Mouse (Mus musculus): Measurements from ENCODE around the gene Rmnd5b. TPM values are rescaled to one million over a fixed set of nuclear protein-coding genes. Genes with fewer than 3 reads are reported as not detected.

Gene Rmnd5b
- polyA plus RNA-seq (2012; rRNA removed): 123 and 125 TPM in 2 replicates

- TF ChIP-seq CTCF (IDR thresholded peaks at IDR 0.05; ENCODE audit: borderline replicate concordance, control insufficient read depth, extremely low read depth, insufficient read depth, low read length, poor library complexity): peak; percentile 61; the same call in 1 of the 2 replicates
- peak; percentile 67; the same call in 1 of the 2 replicates for TF ChIP-seq POLR2A (IDR thresholded peaks at IDR 0.05; ENCODE audit: control insufficient read depth, extremely low read depth, insufficient read depth, low read length, poor library complexity)
- Histone ChIP-seq H3K36me3 (ENCODE audit: control insufficient read depth, insufficient read depth, low read length) (no peaks in the 10 kb centered on the region), H3K4me1 (replicated peaks; ENCODE audit: control insufficient read depth, insufficient read depth, low read length) (peaks cover 38% of the 10 kb centered on the region), H3K27ac (ENCODE audit: control insufficient read depth, insufficient read depth, low read length) (peak within 1 kb of the TSS; percentile 93), H3K4me3 (ENCODE audit: control insufficient read depth, insufficient read depth, low read length) (peak within 1 kb of the TSS; percentile 71), H3K27me3 (ENCODE audit: control insufficient read depth, insufficient read depth, low read length) (no peaks in the 10 kb centered on the region)
- peak; percentile 85 for DNase-seq
- WGBS: under 1% methylated on average over 61 of the region's 61 CpGs
Measured at GRCm38 (mm10) chr11:51635525-51636322, at the start of gene Rmnd5b. Gene Rmnd5b, minus strand, starts transcription at chr11:51635896.

GRCm38 (mm10) chr11:51681976-51682374 lies 46.3 kb upstream of the Rmnd5b start:
- 51% methylated on average over 8 of the region's 8 CpGs for WGBS
- 0 out of 2 replicates have a peak, but pooled peaks cover 3% of the 10 kb centered on the region for H3K4me1 ChIP-seq (replicated peaks; ENCODE audit: control insufficient read depth, insufficient read depth, low read length)
- H3K36me3 ChIP-seq (ENCODE audit: control insufficient read depth, insufficient read depth, low read length): no peaks in the 10 kb centered on the region
- no peaks in the 10 kb centered on the region for H3K27me3 ChIP-seq (ENCODE audit: control insufficient read depth, insufficient read depth, low read length)
- no peak for DNase-seq
- no peak overlapping the region for H3K4me3 ChIP-seq (ENCODE audit: control insufficient read depth, insufficient read depth, low read length)
- H3K27ac ChIP-seq (ENCODE audit: control insufficient read depth, insufficient read depth, low read length): no peak overlapping the region
- TF ChIP-seq CTCF (IDR thresholded peaks at IDR 0.05; ENCODE audit: borderline replicate concordance, control insufficient read depth, extremely low read depth, insufficient read depth, low read length, poor library complexity) (no peak), POLR2A (IDR thresholded peaks at IDR 0.05; ENCODE audit: control insufficient read depth, extremely low read depth, insufficient read depth, low read length, poor library complexity) (no peak)

- 27% methylated on average over 13 of the region's 13 CpGs for whole genome bisulfite sequencing
- no peak overlapping the region for H3K4me3 ChIP-seq (ENCODE audit: control insufficient read depth, insufficient read depth, low read length)
- H3K27me3 ChIP-seq (ENCODE audit: control insufficient read depth, insufficient read depth, low read length): no peaks in the 10 kb centered on the region
- no peaks in the 10 kb centered on the region for H3K36me3 ChIP-seq (ENCODE audit: control insufficient read depth, insufficient read depth, low read length)
- 0 out of 2 replicates have a peak, but pooled peaks cover 3% of the 10 kb centered on the region for H3K4me1 ChIP-seq (replicated peaks; ENCODE audit: control insufficient read depth, insufficient read depth, low read length)
- peak; percentile 88 for DNase-seq
- TF ChIP-seq POLR2A (IDR thresholded peaks at IDR 0.05; ENCODE audit: control insufficient read depth, extremely low read depth, insufficient read depth, low read length, poor library complexity) (no peak), CTCF (IDR thresholded peaks at IDR 0.05; ENCODE audit: borderline replicate concordance, control insufficient read depth, extremely low read depth, insufficient read depth, low read length, poor library complexity) (no peak; the same call in 1 of the 2 replicates)
- no peak overlapping the region for H3K27ac ChIP-seq (ENCODE audit: control insufficient read depth, insufficient read depth, low read length)
Measured at GRCm38 (mm10) chr11:51681324-51681975, 45.8 kb upstream of the Rmnd5b start.

- no peak for DNase-seq
- H3K27me3 ChIP-seq (ENCODE audit: control insufficient read depth, insufficient read depth, low read length): no peaks in the 10 kb centered on the region
- 87% methylated on average over 3 of the region's 3 CpGs for WGBS
- H3K4me3 ChIP-seq (ENCODE audit: control insufficient read depth, insufficient read depth, low read length): no peak overlapping the region
- no peaks in the 10 kb centered on the region for H3K36me3 ChIP-seq (ENCODE audit: control insufficient read depth, insufficient read depth, low read length)
- TF ChIP-seq CTCF (IDR thresholded peaks at IDR 0.05; ENCODE audit: borderline replicate concordance, control insufficient read depth, extremely low read depth, insufficient read depth, low read length, poor library complexity) (no peak), POLR2A (IDR thresholded peaks at IDR 0.05; ENCODE audit: control insufficient read depth, extremely low read depth, insufficient read depth, low read length, poor library complexity) (no peak)
- H3K4me1 ChIP-seq (replicated peaks; ENCODE audit: control insufficient read depth, insufficient read depth, low read length): 0 out of 2 replicates have a peak, but pooled peaks cover 3% of the 10 kb centered on the region
- no peak overlapping the region for H3K27ac ChIP-seq (ENCODE audit: control insufficient read depth, insufficient read depth, low read length)
Measured at GRCm38 (mm10) chr11:51679466-51679865, 43.8 kb upstream of the Rmnd5b start.

DNA sequence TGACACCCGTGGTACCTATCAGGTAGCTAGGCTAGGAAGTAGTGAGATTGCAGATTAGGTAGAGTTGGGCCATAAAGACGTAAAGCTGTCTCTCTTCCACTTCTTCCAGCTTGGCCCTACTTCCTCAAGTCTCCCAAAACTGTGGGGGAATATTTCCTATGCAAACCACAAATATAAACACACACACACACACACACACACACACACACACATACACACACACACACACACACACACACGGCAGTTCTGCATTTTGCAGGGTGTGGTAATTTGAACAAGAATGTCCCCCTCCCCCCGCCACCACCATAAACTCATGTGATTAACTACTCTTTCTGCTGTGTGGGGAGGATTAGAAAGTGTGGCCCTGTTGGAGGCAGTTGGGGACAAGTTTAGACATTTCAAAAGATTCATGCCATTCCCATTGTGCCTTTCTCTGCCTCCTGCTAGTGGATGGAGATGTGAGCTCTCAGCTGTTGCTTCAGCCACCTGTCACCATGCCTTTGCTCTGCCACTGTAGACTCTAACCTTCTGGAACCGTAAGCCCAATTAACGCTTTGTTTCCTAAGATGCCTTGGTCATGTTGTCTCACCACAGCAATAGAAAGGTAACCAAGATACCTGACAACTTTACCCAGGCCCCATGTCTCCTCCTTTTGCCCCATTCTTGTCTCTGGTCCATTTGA lies 42.2 kb upstream of the Rmnd5b start:
- Histone ChIP-seq H3K27ac (ENCODE audit: control insufficient read depth, insufficient read depth, low read length) (no peak overlapping the region), H3K27me3 (ENCODE audit: control insufficient read depth, insufficient read depth, low read length) (no peaks in the 10 kb centered on the region), H3K4me3 (ENCODE audit: control insufficient read depth, insufficient read depth, low read length) (no peak overlapping the region), H3K36me3 (ENCODE audit: control insufficient read depth, insufficient read depth, low read length) (no peaks in the 10 kb centered on the region), H3K4me1 (replicated peaks; ENCODE audit: control insufficient read depth, insufficient read depth, low read length) (0 out of 2 replicates have a peak, but pooled peaks cover 3% of the 10 kb centered on the region)
- WGBS: 64% methylated on average over 6 of the region's 6 CpGs
- DNase-seq: no peak
- no peak for TF ChIP-seq CTCF (IDR thresholded peaks at IDR 0.05; ENCODE audit: borderline replicate concordance, control insufficient read depth, extremely low read depth, insufficient read depth, low read length, poor library complexity)
- no peak for TF ChIP-seq POLR2A (IDR thresholded peaks at IDR 0.05; ENCODE audit: control insufficient read depth, extremely low read depth, insufficient read depth, low read length, poor library complexity)

DNA sequence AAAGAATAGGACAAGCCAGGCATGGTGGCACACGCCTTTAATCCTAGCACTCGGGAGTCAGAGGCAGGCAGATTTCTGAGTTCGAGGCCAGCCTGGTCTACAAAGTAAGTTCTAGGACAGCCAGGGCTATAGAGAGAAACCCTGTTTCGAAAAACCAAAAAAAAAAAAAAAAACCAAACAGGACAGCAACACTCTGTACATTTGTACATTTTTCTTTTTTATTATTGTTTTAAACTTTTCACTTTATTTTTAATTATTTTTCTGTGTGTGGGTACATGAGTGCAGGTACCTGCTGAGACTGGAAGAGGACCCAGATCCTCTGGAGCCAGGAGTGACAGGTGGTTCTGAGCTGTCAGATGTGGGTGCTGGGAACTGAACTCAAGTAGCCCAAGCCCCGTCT lies 39.7 kb upstream of the Rmnd5b start:
- no peaks in the 10 kb centered on the region for H3K36me3 ChIP-seq (ENCODE audit: control insufficient read depth, insufficient read depth, low read length)
- no peak for DNase-seq
- no peaks in the 10 kb centered on the region for H3K4me1 ChIP-seq (replicated peaks; ENCODE audit: control insufficient read depth, insufficient read depth, low read length)
- no peaks in the 10 kb centered on the region for H3K27me3 ChIP-seq (ENCODE audit: control insufficient read depth, insufficient read depth, low read length)
- H3K27ac ChIP-seq (ENCODE audit: control insufficient read depth, insufficient read depth, low read length): no peak overlapping the region
- WGBS: 90% methylated on average over 5 of the region's 5 CpGs
- H3K4me3 ChIP-seq (ENCODE audit: control insufficient read depth, insufficient read depth, low read length): no peak overlapping the region
- TF ChIP-seq POLR2A (IDR thresholded peaks at IDR 0.05; ENCODE audit: control insufficient read depth, extremely low read depth, insufficient read depth, low read length, poor library complexity): no peak
- TF ChIP-seq CTCF (IDR thresholded peaks at IDR 0.05; ENCODE audit: borderline replicate concordance, control insufficient read depth, extremely low read depth, insufficient read depth, low read length, poor library complexity): no peak

All from thymus, adult 2 months (tissue).